Mouse (Mus musculus): ENCODE data around the gene Birc5. TPM values are rescaled to one million over a fixed set of nuclear protein-coding genes. Genes with fewer than 3 reads are reported as not detected.

Gene Birc5
- polyA plus RNA-seq, 1 experiment from 2014 or later = 344 TPM

DNA sequence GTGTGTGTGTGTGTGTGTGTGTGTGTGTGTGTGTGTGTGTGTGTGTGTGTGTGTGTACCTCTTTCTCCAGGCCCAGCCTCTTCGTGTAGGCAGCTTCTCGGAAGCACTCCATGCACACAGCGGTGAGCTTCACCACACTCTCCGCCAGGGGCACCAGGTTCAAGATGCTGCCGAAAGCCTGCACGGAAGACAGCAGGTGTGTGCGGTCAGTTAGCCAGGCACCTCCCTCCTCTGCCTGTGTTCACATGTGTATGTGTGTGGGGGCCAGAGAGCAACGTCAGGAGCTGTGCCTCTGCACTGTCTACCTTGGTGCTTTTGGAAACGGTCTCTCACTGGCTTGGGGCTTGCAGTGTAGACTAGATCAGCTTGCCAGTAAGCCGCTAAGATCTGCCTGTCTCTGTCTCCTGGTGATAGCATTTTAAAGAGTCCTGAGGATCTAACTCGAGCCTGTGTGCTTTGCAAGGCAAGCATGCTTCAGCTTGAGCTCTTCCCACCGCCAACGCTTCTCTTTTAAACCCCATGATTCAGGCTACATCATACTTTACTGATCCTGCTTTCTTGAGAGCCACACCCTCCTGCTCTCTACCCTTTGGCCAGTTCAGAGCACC is 32.6 kb upstream of the Birc5 start:
- Histone ChIP-seq H3K27me3 (no peaks in the 10 kb centered on the region), H3K27ac (no peak overlapping the region), H3K4me1 (peaks cover 1% of the 10 kb centered on the region; the same call in 1 of the 2 replicates), H3K9me3 (no peaks in the 10 kb centered on the region), H3K4me2 (no peak overlapping the region), H3K36me3 (peaks cover 90% of the 10 kb centered on the region), H3K4me3 (no peak overlapping the region), H3K9ac (no peak overlapping the region)
- ATAC-seq (ENCODE audit: insufficient number of reproducible peaks, insufficient read depth, low FRiP score, low TSS enrichment, low read depth) = no peak
- WGBS = 89% methylated on average over 13 of the region's 13 CpGs

DNA sequence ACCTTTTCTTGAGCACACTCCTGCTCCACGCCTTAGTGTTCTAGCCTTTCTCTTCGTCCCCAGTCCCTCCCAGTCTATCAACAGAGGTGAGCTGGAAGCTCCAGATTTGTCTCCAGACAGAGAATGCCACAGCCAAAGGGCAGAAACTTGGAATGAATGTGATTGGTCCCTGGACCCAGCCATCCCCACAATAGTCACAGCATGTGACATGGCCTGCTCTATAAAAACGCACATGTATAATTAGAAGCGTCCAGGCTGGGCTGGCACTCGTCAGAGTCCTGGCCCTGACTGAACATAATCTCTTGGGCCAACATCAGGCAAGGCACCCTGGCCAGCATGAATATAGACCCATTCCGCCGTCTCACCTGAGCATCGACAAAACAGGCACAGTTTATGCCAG is 30.0 kb upstream of the Birc5 start:
- H3K4me3 ChIP-seq = no peak overlapping the region
- no peak overlapping the region for H3K27ac ChIP-seq
- H3K4me1 ChIP-seq = peaks cover 19% of the 10 kb centered on the region
- no peak overlapping the region for H3K4me2 ChIP-seq
- no peak for ATAC-seq (ENCODE audit: insufficient number of reproducible peaks, insufficient read depth, low FRiP score, low TSS enrichment, low read depth)
- WGBS = 79% methylated on average over 8 of the region's 8 CpGs
- H3K9ac ChIP-seq = no peak overlapping the region
- H3K9me3 ChIP-seq = no peaks in the 10 kb centered on the region
- no peaks in the 10 kb centered on the region for H3K27me3 ChIP-seq
- peaks cover 87% of the 10 kb centered on the region for H3K36me3 ChIP-seq

DNA sequence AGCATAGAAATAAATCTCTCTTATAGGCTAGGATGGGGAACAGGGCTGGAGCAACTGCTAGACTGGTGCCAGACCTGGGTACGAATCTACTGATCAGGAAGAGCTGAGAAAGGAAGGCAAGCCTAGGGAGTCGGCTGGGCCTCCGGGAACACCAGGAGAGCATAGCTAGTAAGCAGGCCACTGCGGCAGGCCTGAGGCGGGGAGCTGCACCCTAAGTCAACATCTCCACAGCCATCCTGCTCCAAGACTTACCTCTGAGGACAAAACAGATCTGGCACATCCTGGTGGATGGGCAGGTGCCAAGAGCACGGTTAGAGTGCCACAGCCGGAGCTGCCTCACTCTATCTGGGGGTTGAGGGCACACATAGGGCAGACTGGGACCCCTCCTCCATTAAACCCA is 28.9 kb upstream of the Birc5 start:
- no peaks in the 10 kb centered on the region for H3K27me3 ChIP-seq
- no peaks in the 10 kb centered on the region for H3K9me3 ChIP-seq
- H3K4me3 ChIP-seq = no peak overlapping the region
- ATAC-seq (ENCODE audit: insufficient number of reproducible peaks, insufficient read depth, low FRiP score, low TSS enrichment, low read depth) = no peak
- no peak overlapping the region for H3K27ac ChIP-seq
- no peak overlapping the region for H3K9ac ChIP-seq
- peaks cover 76% of the 10 kb centered on the region for H3K36me3 ChIP-seq
- H3K4me1 ChIP-seq = peaks cover 30% of the 10 kb centered on the region
- no peak overlapping the region for H3K4me2 ChIP-seq
- 97% methylated on average over 7 of the region's 7 CpGs for WGBS

DNA sequence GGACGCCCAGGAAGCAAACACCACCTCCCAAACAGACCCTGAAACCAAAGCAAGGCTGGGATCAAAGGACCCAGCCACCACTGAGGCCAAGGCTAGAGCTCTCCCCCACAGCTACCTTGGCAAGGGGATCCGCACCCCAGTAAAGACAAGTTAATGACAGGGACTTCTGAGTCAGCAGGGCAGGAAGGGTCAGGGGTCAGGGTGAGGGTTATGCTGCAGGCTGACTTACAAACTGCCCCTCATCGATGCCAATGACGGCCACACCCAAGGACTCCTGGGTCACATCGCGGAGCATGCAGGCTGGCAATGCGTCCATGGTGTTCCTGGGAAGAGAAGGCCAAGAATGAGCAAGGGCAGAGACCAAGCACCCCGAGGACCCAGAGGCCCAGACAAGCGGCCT is 27.2 kb upstream of the Birc5 start:
- peaks cover 42% of the 10 kb centered on the region for H3K4me1 ChIP-seq
- H3K9ac ChIP-seq = no peak overlapping the region
- H3K27ac ChIP-seq = peak overlapping the region; percentile 76; the same call in 1 of the 2 replicates
- no peaks in the 10 kb centered on the region for H3K27me3 ChIP-seq
- no peak overlapping the region for H3K4me2 ChIP-seq
- no peak overlapping the region for H3K4me3 ChIP-seq
- WGBS = 88% methylated on average over 9 of the region's 9 CpGs
- no peaks in the 10 kb centered on the region for H3K9me3 ChIP-seq
- peaks cover 60% of the 10 kb centered on the region for H3K36me3 ChIP-seq
- no peak for ATAC-seq (ENCODE audit: insufficient number of reproducible peaks, insufficient read depth, low FRiP score, low TSS enrichment, low read depth)

DNA sequence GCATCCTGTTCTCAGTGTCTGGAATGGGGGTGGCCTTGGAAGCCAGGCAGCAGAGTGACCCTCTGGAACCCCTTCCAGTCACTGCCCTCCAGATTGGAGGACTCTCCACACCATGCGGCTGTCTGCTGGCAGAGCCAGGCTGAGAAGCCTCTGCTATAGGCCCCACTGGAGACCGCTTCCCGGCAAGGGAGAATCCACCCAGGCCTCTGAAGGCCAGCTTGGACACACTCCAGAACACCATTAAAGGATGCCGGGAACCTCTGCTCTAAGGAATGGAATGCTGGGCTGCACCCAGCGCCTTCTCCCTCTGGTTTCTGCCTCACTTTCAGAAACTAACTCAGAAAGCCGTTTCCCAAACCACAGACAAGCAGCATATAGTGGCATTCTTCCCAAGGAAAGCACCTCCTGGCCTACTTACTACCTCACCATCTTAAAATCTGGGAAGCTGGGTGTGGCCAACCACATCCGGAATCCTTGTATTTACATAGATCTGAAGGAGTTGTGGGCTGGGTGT is 26.3 kb upstream of the Birc5 start:
- ATAC-seq (ENCODE audit: insufficient number of reproducible peaks, insufficient read depth, low FRiP score, low TSS enrichment, low read depth) = no peak
- Histone ChIP-seq H3K4me1 (peaks cover 51% of the 10 kb centered on the region), H3K4me3 (no peak overlapping the region), H3K36me3 (peaks cover 51% of the 10 kb centered on the region), H3K9ac (peak overlapping the region; percentile 32; the same call in 1 of the 2 replicates), H3K4me2 (no peak overlapping the region), H3K27ac (peak overlapping the region; percentile 76), H3K9me3 (no peaks in the 10 kb centered on the region), H3K27me3 (no peaks in the 10 kb centered on the region)
- 82% methylated on average over 7 of the region's 7 CpGs for WGBS

DNA sequence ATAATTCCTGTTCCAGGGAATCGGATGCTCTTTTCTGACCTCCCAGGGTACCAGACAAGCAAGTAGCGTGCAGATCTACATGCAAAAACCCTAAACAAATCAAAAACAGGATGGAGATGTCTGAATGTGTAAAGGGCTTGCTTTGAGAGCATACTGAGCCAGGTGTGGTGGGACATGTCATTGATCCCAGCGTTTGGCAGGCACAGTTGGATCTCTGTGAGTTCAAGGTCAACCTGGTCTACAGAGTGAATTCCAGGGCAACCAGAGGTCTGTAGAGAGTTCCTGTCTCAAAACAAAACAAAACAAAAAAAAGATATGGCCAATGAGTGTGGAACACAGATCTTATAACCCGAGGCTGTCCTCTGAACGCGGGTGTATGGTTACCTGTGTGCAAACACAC is 25.6 kb upstream of the Birc5 start:
- H3K9ac ChIP-seq = no peak overlapping the region
- H3K4me2 ChIP-seq = no peak overlapping the region
- peaks cover 45% of the 10 kb centered on the region for H3K36me3 ChIP-seq
- no peaks in the 10 kb centered on the region for H3K27me3 ChIP-seq
- H3K4me1 ChIP-seq = peaks cover 57% of the 10 kb centered on the region
- ATAC-seq (ENCODE audit: insufficient number of reproducible peaks, insufficient read depth, low FRiP score, low TSS enrichment, low read depth) = no peak
- H3K9me3 ChIP-seq = no peaks in the 10 kb centered on the region
- 0 out of 2 replicates have a peak overlapping the region, but pooled peaks have one; percentile 62 for H3K4me3 ChIP-seq
- WGBS = 83% methylated on average over 6 of the region's 6 CpGs
- H3K27ac ChIP-seq = peak overlapping the region; percentile 39; the same call in 1 of the 2 replicates

DNA sequence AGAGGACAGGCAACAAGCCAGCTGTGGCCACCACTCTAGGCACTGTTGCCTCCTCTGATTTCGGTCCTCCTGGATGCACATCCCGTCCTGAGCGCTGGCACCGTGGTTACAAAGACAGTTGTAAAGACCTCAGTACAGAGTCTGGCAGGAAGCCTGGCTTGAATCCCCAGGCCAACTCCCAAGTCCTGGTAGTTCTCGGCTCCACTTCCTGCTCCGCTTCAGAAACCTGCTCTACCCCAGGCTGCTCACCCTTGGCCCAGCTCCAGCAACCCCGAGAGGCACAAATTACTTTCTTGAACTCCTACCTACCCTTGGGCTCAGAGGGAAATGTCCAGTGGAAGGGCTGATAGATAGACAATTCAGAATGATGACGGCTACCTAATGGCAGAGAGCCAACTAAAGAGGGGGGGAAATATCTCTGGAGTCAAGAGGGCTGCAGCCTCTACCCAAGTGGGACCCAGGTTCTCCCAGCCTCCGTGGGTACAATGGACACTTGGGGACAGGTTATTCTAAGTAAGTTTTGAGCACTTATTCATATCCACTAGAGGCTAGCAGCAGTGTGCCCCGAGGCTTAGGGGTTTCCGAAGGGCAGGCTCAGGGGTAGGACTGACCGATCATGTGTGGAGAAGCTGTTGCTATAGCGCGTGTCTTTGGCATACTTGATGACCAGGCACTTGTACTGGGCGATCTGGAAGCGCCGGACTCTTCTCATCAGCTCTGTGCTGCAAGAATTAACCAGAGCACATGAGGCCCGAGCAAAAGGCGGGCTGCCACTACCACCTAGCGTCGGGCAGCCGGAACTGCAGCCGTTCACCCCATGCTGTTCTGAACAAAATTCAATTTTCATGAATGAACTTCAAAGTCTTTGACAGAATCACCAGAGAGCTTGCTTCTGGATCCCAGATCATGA is 24.7 kb upstream of the Birc5 start:
- H3K4me3 ChIP-seq = peak overlapping the region; percentile 62
- H3K9me3 ChIP-seq = no peaks in the 10 kb centered on the region
- H3K27ac ChIP-seq = 0 out of 2 replicates have a peak overlapping the region, but pooled peaks have one; percentile 33
- H3K36me3 ChIP-seq = peaks cover 36% of the 10 kb centered on the region
- peak overlapping the region; percentile 86 for H3K4me2 ChIP-seq
- peak overlapping the region; percentile 81 for H3K9ac ChIP-seq
- peaks cover 66% of the 10 kb centered on the region for H3K4me1 ChIP-seq
- no peak for ATAC-seq (ENCODE audit: insufficient number of reproducible peaks, insufficient read depth, low FRiP score, low TSS enrichment, low read depth)
- no peaks in the 10 kb centered on the region for H3K27me3 ChIP-seq
- 21% methylated on average over 23 of the region's 23 CpGs for WGBS

DNA sequence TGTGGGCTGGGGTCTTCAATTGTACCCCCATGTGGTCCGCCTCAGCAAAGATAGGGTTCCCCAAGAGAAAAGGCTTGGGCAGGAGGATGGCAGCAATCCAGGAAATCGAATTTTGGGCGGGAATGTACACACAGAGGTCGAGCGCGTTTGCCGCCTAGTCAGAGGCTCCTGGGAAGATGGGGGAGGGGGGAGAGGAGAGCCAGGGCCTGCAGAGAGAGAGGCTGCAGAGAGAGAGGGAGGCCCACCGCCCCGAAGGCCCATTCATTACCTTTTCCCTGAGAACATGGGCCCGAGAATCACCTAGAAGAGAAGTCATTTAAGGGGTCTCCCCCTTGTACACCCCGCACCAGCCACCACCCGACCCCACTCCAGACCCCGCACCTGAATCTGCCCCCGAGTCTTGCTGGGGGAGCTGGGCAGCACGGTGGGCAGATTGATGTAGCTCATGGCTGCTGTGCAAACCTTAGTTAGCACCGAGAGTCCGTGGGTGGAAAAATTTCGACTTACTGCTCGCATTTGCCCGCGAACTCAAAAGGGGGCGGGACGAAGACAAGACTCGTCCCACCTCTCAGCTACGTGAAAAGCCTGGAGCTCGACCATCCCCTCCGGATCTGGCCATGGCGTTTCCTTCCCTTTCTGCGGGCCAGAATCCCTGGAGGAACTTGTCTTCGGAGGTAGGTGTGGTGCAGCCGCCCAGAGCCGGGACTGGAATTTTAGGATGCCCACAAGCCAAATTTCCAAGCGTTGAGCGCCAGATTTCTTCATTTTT is 23.5 kb upstream of the Birc5 start, which contains the start of the genes Afmid and Tk1:
Gene Afmid (plus strand): TSS at position 592 of the 769 bp plus-strand sequence.
Gene Tk1 (minus strand): TSS at position 760 of the 769 bp plus-strand sequence.
- peak within 1 kb of the TSS; percentile 86 for H3K4me2 ChIP-seq
- peak within 1 kb of the TSS; percentile 95 for H3K27ac ChIP-seq
- peak; percentile 68 for ATAC-seq (ENCODE audit: insufficient number of reproducible peaks, insufficient read depth, low FRiP score, low TSS enrichment, low read depth)
- under 1% methylated on average over 34 of the region's 34 CpGs for WGBS
- H3K4me3 ChIP-seq = peak within 1 kb of the TSS; percentile 62
- H3K4me1 ChIP-seq = peaks cover 68% of the 10 kb centered on the region
- H3K27me3 ChIP-seq = no peaks in the 10 kb centered on the region
- no peaks in the 10 kb centered on the region for H3K9me3 ChIP-seq
- H3K36me3 ChIP-seq = peaks cover 30% of the 10 kb centered on the region
- peak within 1 kb of the TSS; percentile 81 for H3K9ac ChIP-seq

DNA sequence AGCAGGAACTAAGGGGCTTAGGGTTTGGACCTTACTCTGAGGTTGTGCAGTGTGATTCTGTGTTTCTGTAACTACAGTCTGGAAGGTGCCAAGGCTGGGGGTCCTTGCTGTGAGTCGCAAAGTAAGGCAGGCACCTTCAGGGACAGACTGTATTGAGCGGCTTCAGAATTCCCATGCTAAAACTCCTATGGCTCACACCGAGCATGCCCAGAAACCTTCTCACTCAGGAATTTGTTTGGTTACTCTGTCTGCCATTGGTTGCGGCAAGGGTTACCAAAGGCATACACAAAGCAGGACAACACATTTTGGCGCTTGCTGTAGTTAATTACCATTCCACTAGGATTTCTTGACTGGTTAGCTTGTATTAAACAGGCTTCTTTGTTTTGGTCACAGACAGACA is 22.9 kb upstream of the Birc5 start:
- peaks cover 23% of the 10 kb centered on the region for H3K36me3 ChIP-seq
- peaks cover 68% of the 10 kb centered on the region for H3K4me1 ChIP-seq
- H3K27ac ChIP-seq = peak overlapping the region; percentile 95
- peak overlapping the region; percentile 62 for H3K4me3 ChIP-seq
- H3K27me3 ChIP-seq = no peaks in the 10 kb centered on the region
- H3K4me2 ChIP-seq = peak overlapping the region; percentile 86
- ATAC-seq (ENCODE audit: insufficient number of reproducible peaks, insufficient read depth, low FRiP score, low TSS enrichment, low read depth) = no peak
- WGBS = under 1% methylated on average over 5 of the region's 5 CpGs
- peak overlapping the region; percentile 81 for H3K9ac ChIP-seq
- no peaks in the 10 kb centered on the region for H3K9me3 ChIP-seq

DNA sequence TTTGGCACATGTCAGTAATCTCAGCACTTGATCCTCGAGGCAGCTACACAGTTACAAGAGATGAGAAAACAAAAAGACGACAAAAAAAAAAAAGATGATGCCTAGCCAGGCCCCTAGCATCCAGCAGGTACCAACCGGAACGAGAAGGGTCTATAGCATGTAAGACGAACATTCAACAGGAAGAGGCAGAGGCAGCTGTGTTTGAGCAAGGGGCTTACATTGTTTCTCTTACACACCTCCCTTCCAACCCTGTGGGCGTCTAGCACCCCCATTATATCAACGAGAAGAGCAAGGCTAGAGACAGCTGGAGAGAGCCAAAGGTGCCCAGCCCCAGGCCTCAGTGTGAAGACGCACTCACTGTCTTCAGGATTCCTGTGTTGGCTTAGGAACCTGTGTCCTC is 22.1 kb upstream of the Birc5 start:
- no peak overlapping the region for H3K4me3 ChIP-seq
- peaks cover 16% of the 10 kb centered on the region for H3K36me3 ChIP-seq
- no peaks in the 10 kb centered on the region for H3K27me3 ChIP-seq
- H3K4me2 ChIP-seq = peak overlapping the region; percentile 86
- H3K9ac ChIP-seq = peak overlapping the region; percentile 81; the same call in 1 of the 2 replicates
- ATAC-seq (ENCODE audit: insufficient number of reproducible peaks, insufficient read depth, low FRiP score, low TSS enrichment, low read depth) = no peak
- H3K4me1 ChIP-seq = peaks cover 68% of the 10 kb centered on the region
- peak overlapping the region; percentile 95 for H3K27ac ChIP-seq
- H3K9me3 ChIP-seq = no peaks in the 10 kb centered on the region
- WGBS = 60% methylated on average over 8 of the region's 8 CpGs

DNA sequence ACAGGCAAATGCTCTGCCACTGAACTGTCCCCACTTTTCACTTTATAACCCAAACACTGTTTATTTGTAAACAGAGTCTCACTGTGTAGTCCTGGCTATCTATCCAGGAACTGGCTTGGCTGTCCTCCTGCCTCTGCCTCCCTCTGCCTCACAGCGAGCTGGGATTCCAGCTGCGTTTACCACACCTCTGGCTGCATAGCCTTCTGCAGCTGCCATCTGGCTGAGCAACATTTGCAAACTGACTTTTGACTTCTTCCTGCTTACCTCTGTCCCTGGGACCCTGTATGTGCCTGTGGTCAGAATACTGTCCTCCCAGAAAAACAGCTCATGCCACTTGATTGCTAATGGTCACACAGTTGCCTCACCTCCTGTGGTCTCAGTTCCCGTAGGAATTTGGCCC is 21.7 kb upstream of the Birc5 start:
- 74% methylated on average over 3 of the region's 3 CpGs for WGBS
- no peak overlapping the region for H3K4me3 ChIP-seq
- peaks cover 70% of the 10 kb centered on the region for H3K4me1 ChIP-seq
- ATAC-seq (ENCODE audit: insufficient number of reproducible peaks, insufficient read depth, low FRiP score, low TSS enrichment, low read depth) = no peak
- H3K9me3 ChIP-seq = no peaks in the 10 kb centered on the region
- peaks cover 11% of the 10 kb centered on the region for H3K36me3 ChIP-seq
- peak overlapping the region; percentile 95; the same call in 1 of the 2 replicates for H3K27ac ChIP-seq
- H3K27me3 ChIP-seq = no peaks in the 10 kb centered on the region
- H3K4me2 ChIP-seq = no peak overlapping the region
- H3K9ac ChIP-seq = peak overlapping the region; percentile 81; the same call in 1 of the 2 replicates
